Mouse (Mus musculus) frontal cortex, adult 2 months (tissue): ENCODE results near the gene Astn1. TPM values are rescaled to one million over a fixed set of nuclear protein-coding genes. Genes with fewer than 3 reads are reported as not detected.

Source experiments
- DNase-seq, 2 experiments: peaks; one replicate each; pipeline ENCODE4 v3.0.0; 2022; ENCODE audit warnings: low spot score in 1 of 2; ENCODE audit errors: extremely low spot score in 1 of 2
- polyA plus RNA-seq: library from polyadenylated mRNA; depleted of rRNA; stranded (reverse); fragments of >200 nt; gene quantifications from 2 replicates; pipeline ENCODE4 v1.2.3, GENCODE M21; 2012

The Astn1 gene
- polyA plus RNA-seq, 1 experiment, result 83.3 TPM

DNA sequence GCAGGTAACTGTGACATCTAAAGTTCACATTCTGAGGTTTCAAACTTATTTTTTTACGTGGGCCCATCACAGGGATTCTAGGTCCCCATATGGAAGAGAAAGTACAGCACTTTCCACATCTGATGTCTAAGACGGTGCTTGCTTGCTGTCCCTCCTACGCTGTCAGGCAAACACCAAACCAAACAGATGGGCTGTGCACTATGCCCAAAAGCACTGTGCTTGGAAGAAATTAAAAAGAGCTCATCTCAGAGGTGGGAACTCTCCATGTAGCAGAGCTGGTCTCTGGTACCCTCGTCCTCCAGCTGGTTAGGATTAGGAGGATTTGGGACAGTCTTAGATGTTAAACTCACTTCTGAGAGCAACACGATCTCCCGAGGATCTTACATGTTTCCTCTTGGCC, 150.6 kb downstream of the Astn1 start:
- peak; percentile 87 for DNase-seq

DNA sequence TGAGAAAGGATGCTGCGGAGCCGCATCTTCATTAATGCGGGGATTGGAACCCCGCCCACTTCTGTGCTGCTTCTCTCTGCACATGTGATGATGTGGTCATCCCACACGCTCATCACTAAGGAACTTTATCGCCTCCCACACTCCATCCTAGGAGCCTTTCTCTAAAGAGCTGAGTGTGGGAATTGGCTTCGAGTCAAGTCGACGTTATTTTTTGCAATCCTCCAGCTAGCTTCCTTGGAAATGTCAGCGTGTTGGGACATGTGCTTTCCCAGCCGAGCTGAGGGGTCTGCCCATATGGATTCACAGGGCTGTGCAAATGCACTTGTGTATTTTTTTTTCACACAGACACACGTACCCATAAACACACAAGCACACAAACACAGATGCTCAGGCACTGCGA, 151.5 kb downstream of the Astn1 start:
- DNase-seq, result peak; percentile 90 to 93

- DNase-seq, result no peak
Observed at GRCm38 (mm10) chr1:158516558-158516957, 154.5 kb downstream of the Astn1 start.

DNA sequence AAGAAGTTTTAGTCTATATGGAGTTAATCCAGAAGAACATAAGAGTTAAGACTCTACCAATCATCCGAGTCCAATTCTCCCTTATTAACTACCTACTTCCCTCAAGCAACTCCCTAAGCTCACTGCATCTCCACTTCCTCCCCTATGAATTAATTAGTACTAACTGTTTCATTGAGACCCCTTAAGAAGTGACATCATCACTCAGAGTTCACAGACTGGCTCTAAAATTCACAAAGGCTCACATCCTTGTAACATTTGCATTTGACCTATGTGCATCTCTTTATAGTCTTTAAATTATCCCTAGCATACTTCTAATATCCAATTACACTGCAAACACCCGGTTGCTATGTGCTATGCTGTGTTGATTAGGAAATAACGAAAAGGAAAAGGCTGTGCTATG, 174.1 kb downstream of the Astn1 start:
- DNase-seq, result no peak

- DNase-seq, result no peak
Observed at GRCm38 (mm10) chr1:158536867-158537266, 174.8 kb downstream of the Astn1 start.

- peak in 1 of 2 experiments; percentile 59 for DNase-seq
Observed at GRCm38 (mm10) chr1:158545095-158545494, 183.0 kb downstream of the Astn1 start.

DNA sequence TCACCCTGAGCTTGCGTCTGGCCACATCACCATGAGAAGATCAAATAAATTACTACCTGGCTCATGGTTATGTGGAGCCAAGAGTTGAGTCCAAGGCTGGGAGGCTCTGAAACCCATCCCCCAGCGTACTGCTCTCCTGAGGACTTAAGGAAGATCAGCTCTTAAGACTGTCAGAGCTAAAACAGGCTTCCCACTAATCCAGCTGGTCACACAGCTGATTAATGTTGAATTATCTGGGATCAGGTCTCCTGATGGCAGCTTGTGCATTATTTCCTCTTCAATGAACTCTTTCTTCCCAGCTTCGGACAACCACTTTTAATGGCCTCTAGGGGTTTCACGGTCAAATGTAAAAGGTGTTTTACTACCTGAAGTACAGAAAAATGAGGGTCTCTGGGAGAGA, 184.4 kb downstream of the Astn1 start:
- no peak for DNase-seq

DNA sequence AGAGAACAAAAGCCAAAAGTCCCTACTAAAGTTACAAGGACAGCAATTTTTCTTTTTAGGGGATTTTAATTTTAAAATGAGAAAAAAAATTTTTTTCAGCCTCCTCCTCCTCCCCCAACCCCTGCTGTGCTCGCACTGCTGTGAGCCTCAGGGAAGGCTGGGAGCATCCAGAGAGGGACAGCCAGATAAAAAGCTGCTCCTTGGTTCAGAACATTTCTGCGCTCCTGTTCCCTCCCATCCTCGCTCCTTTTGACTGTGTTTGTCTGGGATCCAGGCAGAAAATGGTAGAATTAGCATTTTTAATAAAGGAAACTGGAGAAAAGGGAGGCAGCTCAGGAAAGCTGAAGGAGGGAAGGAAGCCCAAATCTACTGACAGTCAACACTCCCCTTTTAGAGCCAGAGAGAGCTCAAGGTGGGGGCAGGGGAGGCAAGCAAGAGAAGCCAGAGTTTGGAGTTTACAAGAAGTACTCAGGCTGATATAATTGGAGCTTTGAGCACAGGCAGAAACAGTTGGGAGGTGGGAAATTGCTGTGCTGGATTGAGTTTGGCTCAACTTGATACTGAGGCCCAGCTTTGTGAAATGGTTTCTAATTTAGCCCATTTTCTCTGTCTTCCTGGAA, 185.6 kb downstream of the Astn1 start:
- peak; percentile 79 to 80 for DNase-seq

GRCm38 (mm10) chr1:158548319-158548718, 186.2 kb downstream of the Astn1 start:
- DNase-seq, result no peak

- no peak for DNase-seq
Observed at GRCm38 (mm10) chr1:158549616-158550015, 187.5 kb downstream of the Astn1 start.

GRCm38 (mm10) chr1:158551951-158552350, 189.9 kb downstream of the Astn1 start:
- DNase-seq, result no peak

DNA sequence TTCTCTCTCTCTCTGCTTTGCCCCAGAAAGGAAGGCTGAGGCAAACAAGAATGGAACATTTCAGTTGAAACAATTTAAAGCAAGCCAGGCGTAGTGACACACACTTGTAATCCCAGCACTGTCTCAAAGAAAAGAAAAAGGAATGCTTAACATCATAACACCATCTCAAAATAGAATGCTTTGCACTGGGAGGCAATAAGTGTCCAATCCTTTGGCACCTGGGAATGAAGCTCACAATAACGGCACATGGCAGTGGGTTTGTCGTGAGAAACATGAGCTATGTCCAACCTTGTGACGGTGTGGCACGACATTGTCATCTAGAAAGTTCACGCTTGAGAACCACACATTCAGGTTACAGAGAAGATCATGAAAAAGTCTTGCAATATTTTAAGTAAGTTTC, 191.3 kb downstream of the Astn1 start:
- DNase-seq, result peak in 1 of 2 experiments; percentile 47

DNA sequence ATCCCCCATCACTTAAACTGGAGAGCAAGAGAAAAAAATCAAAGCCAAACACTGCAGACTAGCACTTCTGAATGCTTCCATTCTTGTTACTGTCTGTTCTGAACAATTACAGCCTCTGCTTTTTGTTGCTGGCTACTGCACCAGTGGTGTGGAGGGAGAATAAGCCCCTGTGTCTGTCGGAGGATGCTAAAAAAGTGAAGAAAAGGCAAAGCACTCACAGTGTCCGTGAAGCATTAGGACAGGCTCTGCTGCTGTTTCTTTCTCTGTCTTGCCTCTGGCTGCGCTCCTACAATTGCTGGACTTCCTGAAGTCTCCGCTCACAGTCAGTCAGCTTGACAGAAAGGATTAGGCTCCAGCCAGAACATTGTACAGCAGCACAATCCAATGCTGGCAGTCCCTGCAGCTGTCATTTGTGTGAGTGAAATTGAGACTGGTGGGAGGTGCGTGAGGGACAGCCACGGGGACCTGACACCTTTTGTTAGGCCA, 192.0 kb downstream of the Astn1 start:
- DNase-seq, result no peak

DNA sequence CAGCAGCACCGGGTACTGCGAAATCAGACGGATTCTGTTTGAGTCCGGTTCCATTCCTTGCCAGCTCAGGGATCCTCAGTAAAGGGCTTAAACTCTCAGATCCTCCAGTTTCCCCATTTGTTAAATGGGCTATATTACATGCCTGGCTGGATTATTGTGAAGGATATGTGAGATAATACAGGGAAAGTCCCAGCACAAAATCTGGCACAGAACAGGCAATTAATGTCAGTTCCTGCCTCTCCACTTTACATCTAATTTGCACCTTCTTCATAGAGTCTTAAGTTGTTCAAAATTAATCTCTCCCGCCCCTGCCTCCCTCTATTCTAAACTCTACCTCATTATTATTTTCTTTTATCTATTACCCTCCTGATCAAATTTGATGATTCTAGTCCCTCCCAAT, 211.1 kb downstream of the Astn1 start:
- no peak for DNase-seq

GRCm38 (mm10) chr1:158573597-158573996, 211.5 kb downstream of the Astn1 start:
- no peak for DNase-seq

DNA sequence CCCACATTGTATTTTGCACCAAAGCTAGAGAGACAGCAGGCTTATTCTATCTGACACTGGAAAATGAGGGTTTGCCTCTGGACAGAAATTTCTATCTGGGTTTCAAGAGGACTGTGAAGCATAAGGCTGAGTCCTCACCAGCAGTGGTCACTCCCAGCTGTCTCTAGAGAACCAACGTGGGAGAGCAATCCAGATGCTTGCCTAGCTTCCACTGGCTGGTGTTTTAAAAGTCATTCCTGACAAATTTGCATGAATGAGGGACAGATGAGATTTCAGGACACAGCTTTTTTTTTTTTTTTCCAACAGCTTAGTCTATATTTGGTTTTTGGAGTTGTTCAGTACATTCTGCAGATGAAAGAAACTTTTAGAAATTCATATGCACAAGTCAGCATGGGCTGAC, 213.9 kb downstream of the Astn1 start:
- no peak for DNase-seq

GRCm38 (mm10) chr1:158581806-158582205, 219.7 kb downstream of the Astn1 start:
- DNase-seq, result peak; percentile 66 to 75

DNA sequence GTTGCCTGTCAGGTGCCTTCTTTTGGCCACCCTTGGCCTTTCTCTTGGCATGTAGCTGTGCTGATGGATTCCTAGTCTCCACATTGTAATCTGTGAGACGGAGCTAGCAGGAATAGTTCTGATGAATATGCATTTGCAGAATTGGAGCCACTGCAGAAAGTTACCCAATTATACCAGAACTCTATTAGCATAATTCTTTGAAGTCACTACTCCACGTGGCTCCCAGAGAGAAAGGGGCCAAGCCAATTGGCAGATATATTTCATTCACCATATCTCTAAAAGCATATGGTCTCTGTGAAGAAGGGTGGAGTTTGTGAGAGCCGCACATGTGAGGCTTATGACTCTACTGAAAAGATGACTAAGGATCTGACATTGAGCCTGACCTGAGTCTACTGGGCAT, 226.8 kb downstream of the Astn1 start:
- no peak for DNase-seq

DNA sequence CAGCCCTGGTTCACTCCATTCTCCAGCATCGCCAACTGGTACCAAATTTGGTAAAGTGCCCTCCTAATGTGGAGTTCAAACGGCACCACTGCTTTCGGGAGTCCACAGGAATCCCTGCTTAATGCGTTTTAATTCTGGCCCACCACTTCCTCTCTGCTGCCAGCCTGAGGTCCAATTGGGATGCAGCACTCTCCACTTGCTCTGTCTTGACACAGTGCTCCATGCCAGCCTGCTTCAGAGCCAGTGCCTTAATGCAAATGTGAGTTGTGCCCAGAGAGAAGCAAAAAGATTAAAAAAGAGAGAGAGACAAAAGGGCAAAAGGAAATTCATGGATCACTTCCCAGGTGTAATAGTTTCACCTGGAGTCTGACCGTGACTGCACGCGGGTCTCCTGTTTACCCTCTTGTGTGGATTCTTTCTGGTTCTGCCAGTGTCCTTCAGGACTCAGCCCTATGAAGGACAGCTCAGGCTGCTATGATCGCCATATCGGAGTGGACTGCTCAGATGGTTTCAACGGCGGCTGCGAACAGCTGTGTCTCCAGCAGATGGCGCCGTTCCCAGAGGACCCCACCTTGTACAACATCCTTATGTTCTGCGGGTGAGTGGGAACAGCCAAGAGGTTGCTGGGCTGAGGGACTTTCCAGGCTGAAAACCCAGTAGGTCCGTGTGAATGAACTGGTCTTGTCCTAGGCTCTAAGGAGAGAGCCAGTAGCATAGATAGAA, 234.8 kb downstream of the Astn1 start:
- DNase-seq, result peak in 1 of 2 experiments; percentile 69

GRCm38 (mm10) chr1:158597996-158598395, 235.9 kb downstream of the Astn1 start:
- no peak for DNase-seq

- no peak for DNase-seq
Observed at GRCm38 (mm10) chr1:158599435-158599834, 237.4 kb downstream of the Astn1 start.

DNA sequence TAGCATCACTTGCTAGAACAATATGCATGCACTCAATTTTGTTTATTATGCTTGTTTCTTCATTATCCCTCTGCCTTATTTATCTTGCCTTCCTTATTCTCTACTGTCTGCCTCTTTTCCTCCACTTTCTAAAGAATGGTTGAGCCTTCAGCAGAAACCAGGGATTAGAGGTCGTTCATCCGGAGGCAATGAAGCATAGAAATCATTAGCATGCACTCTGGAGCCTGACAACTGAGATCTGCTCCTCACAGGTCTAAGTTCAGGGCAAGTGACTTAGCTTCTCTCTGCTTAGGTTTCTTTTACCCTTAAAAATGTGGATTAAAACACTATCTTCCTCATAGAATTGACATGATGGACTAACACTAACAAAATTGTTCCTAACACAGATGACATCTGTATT, 241.0 kb downstream of the Astn1 start:
- no peak for DNase-seq
